Mouse (Mus musculus): ENCODE measurements around the gene Clip1. TPM values are rescaled to one million over a fixed set of nuclear protein-coding genes. Genes with fewer than 3 reads are reported as not detected.
A peak's percentile ranks its signal among the peaks of the same experiment; 100 is the strongest.

The Clip1 gene
- polyA plus RNA-seq, 1 experiment from 2014 or later: 35.7 TPM

DNA sequence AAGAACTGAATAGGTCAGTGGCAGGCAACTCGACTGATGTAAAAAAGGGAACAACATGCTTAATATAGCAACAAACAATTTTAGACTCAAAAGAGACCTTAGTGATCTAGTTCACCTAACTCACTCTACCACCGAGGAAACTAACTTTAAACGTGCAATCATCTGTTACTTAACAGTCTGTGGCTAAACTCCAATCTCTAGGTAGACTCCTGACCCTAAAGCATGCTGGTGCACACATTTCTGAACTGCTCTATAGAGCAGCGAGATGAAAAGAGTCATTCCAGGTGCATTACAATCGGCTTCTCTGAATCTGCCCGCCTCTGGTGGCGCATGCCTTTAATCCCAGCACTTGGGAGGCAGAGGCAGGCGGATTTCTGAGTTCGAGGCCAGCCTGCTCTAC lies 8.7 kb downstream of the Clip1 start:
- Histone ChIP-seq H3K27ac (ENCODE audit: low read length) (no peak overlapping the region), H3K4me3 (ENCODE audit: low read length) (no peak overlapping the region), H3K27me3 (ENCODE audit: control insufficient read depth, insufficient read depth, low read depth, low read length) (no peaks in the 10 kb centered on the region), H3K9me3 (ENCODE audit: control insufficient read depth, low read length) (no peaks in the 10 kb centered on the region), H3K4me2 (ENCODE audit: low read depth, low read length) (no peak overlapping the region), H3K4me1 (replicated peaks; ENCODE audit: control insufficient read depth, insufficient read depth, low read length) (peaks cover 19% of the 10 kb centered on the region), H3K9ac (ENCODE audit: low read length) (no peak overlapping the region), H3K36me3 (ENCODE audit: control insufficient read depth, insufficient read depth, low read length) (no peaks in the 10 kb centered on the region)
- no peak for ATAC-seq (ENCODE audit: low read depth)
- WGBS: 76% methylated on average over 9 of the region's 9 CpGs

DNA sequence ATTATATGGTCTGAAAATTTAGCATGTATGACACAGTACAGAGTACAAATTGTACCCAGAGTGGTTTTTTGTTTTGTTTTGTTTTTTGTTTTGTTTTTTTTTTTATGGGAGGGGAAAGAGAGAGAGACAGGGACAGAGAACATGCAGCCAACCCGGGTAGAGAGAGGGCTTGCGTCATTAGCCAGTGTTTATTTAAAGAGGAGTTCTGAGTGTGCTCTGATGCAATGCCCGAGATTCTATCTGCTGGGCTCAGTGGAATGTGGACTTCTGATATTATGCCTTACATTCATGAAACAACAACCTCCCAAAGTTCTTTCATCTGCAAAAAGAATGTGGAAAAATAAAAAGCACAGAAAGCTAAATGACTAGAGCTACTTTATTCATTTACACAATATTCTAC lies 9.2 kb downstream of the Clip1 start:
- ATAC-seq (ENCODE audit: low read depth): peak; percentile 78
- no peak overlapping the region for H3K27ac ChIP-seq (ENCODE audit: low read length)
- no peak overlapping the region for H3K4me3 ChIP-seq (ENCODE audit: low read length)
- peaks cover 21% of the 10 kb centered on the region for H3K4me1 ChIP-seq (replicated peaks; ENCODE audit: control insufficient read depth, insufficient read depth, low read length)
- no peaks in the 10 kb centered on the region for H3K36me3 ChIP-seq (ENCODE audit: control insufficient read depth, insufficient read depth, low read length)
- no peaks in the 10 kb centered on the region for H3K9me3 ChIP-seq (ENCODE audit: control insufficient read depth, low read length)
- no peaks in the 10 kb centered on the region for H3K27me3 ChIP-seq (ENCODE audit: control insufficient read depth, insufficient read depth, low read depth, low read length)
- 6% methylated on average over 3 of the region's 3 CpGs for WGBS
- no peak overlapping the region for H3K4me2 ChIP-seq (ENCODE audit: low read depth, low read length)
- H3K9ac ChIP-seq (ENCODE audit: low read length): no peak overlapping the region

DNA sequence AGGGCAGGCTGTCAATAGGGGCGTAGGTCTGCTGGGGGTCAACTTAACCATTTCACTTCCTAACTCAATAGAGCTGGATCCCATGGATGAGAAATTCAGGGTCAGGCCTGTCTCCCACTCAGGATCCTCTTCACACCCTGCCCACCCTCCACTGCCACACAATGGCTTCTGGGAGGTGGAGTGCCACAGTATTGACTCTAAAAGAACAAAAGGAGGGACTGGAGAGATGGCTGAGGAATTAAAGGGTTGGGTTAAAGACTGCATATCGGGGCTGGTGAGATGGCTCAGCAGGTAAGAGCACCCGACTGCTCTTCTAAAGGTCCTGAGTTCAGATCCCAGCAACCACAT lies 13.0 kb downstream of the Clip1 start:
- WGBS: 67% methylated on average over 3 of the region's 3 CpGs
- no peak overlapping the region for H3K4me3 ChIP-seq (ENCODE audit: low read length)
- no peaks in the 10 kb centered on the region for H3K9me3 ChIP-seq (ENCODE audit: control insufficient read depth, low read length)
- H3K4me2 ChIP-seq (ENCODE audit: low read depth, low read length): no peak overlapping the region
- peaks cover 23% of the 10 kb centered on the region for H3K4me1 ChIP-seq (replicated peaks; ENCODE audit: control insufficient read depth, insufficient read depth, low read length)
- no peaks in the 10 kb centered on the region for H3K36me3 ChIP-seq (ENCODE audit: control insufficient read depth, insufficient read depth, low read length)
- no peak overlapping the region for H3K27ac ChIP-seq (ENCODE audit: low read length)
- ATAC-seq (ENCODE audit: low read depth): no peak
- H3K27me3 ChIP-seq (ENCODE audit: control insufficient read depth, insufficient read depth, low read depth, low read length): no peaks in the 10 kb centered on the region
- peak overlapping the region; percentile 2; the same call in 1 of the 2 replicates for H3K9ac ChIP-seq (ENCODE audit: low read length)

DNA sequence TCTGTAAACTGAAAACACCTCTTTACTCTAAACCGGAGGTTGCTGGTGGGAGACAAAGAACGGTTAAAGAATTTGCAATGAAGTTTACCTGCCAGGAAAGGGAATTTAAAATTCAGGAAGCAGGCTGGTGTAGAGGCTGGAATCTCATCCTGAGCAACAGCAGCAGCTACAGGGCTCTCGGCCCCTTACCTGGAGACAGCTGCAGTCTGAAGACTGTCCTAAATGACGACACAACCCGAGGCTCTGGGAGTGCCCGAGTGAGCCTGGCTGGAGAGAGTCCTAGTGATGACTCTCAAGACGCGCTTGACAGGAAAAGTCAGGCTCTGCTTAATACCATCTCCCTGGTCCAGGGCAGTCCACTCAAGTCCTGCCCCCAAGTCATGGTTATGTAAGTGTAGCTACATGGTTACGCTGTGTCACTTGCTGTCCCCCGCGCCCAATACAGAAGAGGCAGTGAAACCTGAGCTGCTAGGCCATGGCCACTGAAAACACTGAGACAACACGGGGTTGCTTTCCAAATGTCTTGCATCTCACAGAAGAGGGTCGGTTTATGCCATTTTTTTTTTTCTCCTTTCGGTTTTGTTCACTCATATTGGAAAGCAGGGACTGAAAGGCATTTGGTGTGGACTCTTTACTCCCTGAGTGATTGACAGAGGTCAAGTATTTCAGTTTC lies 13.5 kb downstream of the Clip1 start:
- H3K4me1 ChIP-seq (replicated peaks; ENCODE audit: control insufficient read depth, insufficient read depth, low read length): peaks cover 24% of the 10 kb centered on the region
- H3K4me3 ChIP-seq (ENCODE audit: low read length): no peak overlapping the region
- no peak overlapping the region for H3K4me2 ChIP-seq (ENCODE audit: low read depth, low read length)
- H3K9ac ChIP-seq (ENCODE audit: low read length): peak overlapping the region; percentile 9; the same call in 1 of the 2 replicates
- H3K27ac ChIP-seq (ENCODE audit: low read length): peak overlapping the region; percentile 62
- ATAC-seq (ENCODE audit: low read depth): 0 out of 2 replicates have a peak, but pooled peaks have one; percentile 20
- 33% methylated on average over 14 of the region's 14 CpGs for WGBS
- no peaks in the 10 kb centered on the region for H3K27me3 ChIP-seq (ENCODE audit: control insufficient read depth, insufficient read depth, low read depth, low read length)
- no peaks in the 10 kb centered on the region for H3K36me3 ChIP-seq (ENCODE audit: control insufficient read depth, insufficient read depth, low read length)
- H3K9me3 ChIP-seq (ENCODE audit: control insufficient read depth, low read length): no peaks in the 10 kb centered on the region

DNA sequence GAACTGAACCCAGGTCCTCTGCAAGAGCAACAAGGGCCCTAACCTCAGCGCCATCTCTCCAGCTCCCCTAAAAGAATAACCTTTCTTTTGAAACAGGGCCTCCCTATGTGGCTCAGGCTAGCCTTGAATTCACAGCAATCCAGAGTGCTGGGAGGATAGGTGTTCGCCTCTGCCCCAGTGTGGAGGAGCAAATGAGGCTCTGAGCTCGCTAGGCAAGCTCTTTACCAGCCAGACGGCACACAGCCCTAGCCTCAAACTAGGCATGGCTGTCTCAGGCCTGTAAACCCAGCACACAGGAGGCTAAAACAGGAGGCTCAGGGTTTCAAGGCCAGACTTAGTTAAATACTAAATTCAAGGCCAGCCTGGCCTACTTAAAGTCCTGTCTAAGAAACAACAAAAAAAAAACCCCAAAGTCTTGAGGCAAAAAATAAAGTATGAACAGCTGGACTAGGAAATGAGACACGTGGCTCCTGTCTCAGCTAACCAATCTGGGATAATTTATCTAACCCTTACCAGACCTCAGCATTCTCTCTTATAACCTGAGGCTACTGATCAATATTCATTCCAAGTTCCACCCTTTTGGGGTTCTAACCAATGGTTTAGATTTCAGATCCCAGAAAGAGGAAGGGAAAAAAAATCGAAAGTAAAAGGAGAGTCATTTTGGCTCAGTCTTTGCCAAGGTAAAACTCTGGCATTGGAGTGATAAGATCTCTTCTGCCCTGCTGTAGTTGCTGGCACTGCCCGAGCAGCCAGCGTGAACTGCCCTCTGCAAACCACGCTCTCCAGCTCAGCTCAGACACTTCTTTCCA lies 14.2 kb downstream of the Clip1 start:
- 67% methylated on average over 9 of the region's 9 CpGs for WGBS
- peaks cover 24% of the 10 kb centered on the region for H3K4me1 ChIP-seq (replicated peaks; ENCODE audit: control insufficient read depth, insufficient read depth, low read length)
- no peaks in the 10 kb centered on the region for H3K9me3 ChIP-seq (ENCODE audit: control insufficient read depth, low read length)
- peak overlapping the region; percentile 9; the same call in 1 of the 2 replicates for H3K9ac ChIP-seq (ENCODE audit: low read length)
- no peak for ATAC-seq (ENCODE audit: low read depth)
- H3K36me3 ChIP-seq (ENCODE audit: control insufficient read depth, insufficient read depth, low read length): no peaks in the 10 kb centered on the region
- H3K27ac ChIP-seq (ENCODE audit: low read length): peak overlapping the region; percentile 62
- no peak overlapping the region for H3K4me2 ChIP-seq (ENCODE audit: low read depth, low read length)
- no peaks in the 10 kb centered on the region for H3K27me3 ChIP-seq (ENCODE audit: control insufficient read depth, insufficient read depth, low read depth, low read length)
- no peak overlapping the region for H3K4me3 ChIP-seq (ENCODE audit: low read length)

DNA sequence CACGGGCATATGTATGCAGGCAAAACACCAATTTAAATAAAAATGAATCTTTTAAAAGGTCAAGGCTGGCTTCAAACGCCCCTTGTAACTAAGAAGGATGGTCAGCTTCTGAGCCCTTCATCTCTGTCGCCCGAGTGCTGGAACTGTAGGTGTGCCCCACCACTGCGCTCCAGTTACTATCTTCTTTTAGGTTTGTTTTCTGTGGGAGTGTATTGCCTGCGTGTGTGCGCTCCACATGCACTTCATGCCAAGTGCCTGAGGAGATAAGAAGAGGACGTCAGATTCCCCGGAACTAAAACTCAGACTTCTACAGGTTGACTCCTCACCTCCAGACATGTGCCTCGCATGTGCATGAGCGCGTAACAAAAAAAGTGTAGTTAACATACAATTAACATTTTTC lies 16.5 kb downstream of the Clip1 start:
- H3K27ac ChIP-seq (ENCODE audit: low read length): no peak overlapping the region
- no peak for ATAC-seq (ENCODE audit: low read depth)

DNA sequence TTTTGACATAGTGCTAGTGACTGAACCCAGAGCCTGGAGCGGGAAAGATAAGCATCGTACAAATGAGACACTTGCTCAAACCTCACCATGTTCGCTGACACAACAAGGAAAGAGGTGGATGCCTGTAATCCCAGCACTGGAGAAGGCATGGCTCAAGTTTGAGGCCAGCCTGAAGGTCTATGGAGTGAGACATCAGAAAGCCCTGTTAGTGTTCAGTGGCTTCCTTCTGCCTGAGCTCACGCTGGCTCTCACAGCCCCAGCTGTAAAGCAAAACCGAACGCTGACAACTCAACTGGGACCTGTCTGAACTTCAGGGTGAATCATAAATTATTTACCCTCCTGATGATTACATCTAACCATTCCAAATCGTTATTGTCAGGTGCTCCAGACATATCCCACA lies 18.5 kb downstream of the Clip1 start:
- 75% methylated on average over 7 of the region's 7 CpGs for WGBS
- H3K4me2 ChIP-seq (ENCODE audit: low read depth, low read length): no peak overlapping the region
- no peak for ATAC-seq (ENCODE audit: low read depth)
- no peaks in the 10 kb centered on the region for H3K27me3 ChIP-seq (ENCODE audit: control insufficient read depth, insufficient read depth, low read depth, low read length)
- no peak overlapping the region for H3K4me3 ChIP-seq (ENCODE audit: low read length)
- H3K9me3 ChIP-seq (ENCODE audit: control insufficient read depth, low read length): no peaks in the 10 kb centered on the region
- H3K36me3 ChIP-seq (ENCODE audit: control insufficient read depth, insufficient read depth, low read length): no peaks in the 10 kb centered on the region
- no peak overlapping the region for H3K27ac ChIP-seq (ENCODE audit: low read length)
- no peak overlapping the region for H3K9ac ChIP-seq (ENCODE audit: low read length)
- H3K4me1 ChIP-seq (replicated peaks; ENCODE audit: control insufficient read depth, insufficient read depth, low read length): peaks cover 34% of the 10 kb centered on the region

More for the DNA sequence above, 16.5 kb downstream of the Clip1 start:
- Histone ChIP-seq H3K9ac (ENCODE audit: low read length) (no peak overlapping the region), H3K27me3 (ENCODE audit: control insufficient read depth, insufficient read depth, low read depth, low read length) (no peaks in the 10 kb centered on the region), H3K9me3 (ENCODE audit: control insufficient read depth, low read length) (no peaks in the 10 kb centered on the region), H3K4me3 (ENCODE audit: low read length) (no peak overlapping the region), H3K4me2 (ENCODE audit: low read depth, low read length) (no peak overlapping the region), H3K4me1 (replicated peaks; ENCODE audit: control insufficient read depth, insufficient read depth, low read length) (peaks cover 27% of the 10 kb centered on the region), H3K36me3 (ENCODE audit: control insufficient read depth, insufficient read depth, low read length) (no peaks in the 10 kb centered on the region)
- 71% methylated on average over 12 of the region's 12 CpGs for WGBS

DNA sequence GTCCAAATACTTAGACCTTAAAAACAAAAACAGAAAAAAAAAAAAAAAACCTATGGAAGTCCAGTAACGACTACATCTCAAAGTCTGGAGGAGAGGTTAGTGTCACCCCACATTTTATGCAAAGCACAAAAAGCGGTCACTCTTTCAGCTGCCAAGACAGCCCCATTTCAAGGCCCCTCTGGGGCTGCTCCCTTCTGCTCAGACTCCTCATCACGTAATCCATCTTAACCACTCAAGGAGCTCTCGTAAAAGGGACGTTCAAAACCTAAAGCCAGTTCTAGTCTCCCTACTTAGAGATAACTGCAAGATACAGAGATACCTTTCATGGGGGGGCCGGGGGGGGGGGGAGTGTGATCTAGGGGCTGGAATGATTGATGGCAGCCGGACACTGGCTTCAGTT lies 20.1 kb downstream of the Clip1 start:
- 35% methylated on average over 7 of the region's 7 CpGs for WGBS
- no peak overlapping the region for H3K9ac ChIP-seq (ENCODE audit: low read length)
- H3K27me3 ChIP-seq (ENCODE audit: control insufficient read depth, insufficient read depth, low read depth, low read length): no peaks in the 10 kb centered on the region
- no peaks in the 10 kb centered on the region for H3K36me3 ChIP-seq (ENCODE audit: control insufficient read depth, insufficient read depth, low read length)
- H3K27ac ChIP-seq (ENCODE audit: low read length): no peak overlapping the region
- no peak overlapping the region for H3K4me2 ChIP-seq (ENCODE audit: low read depth, low read length)
- no peak for ATAC-seq (ENCODE audit: low read depth)
- H3K4me1 ChIP-seq (replicated peaks; ENCODE audit: control insufficient read depth, insufficient read depth, low read length): peaks cover 26% of the 10 kb centered on the region
- H3K4me3 ChIP-seq (ENCODE audit: low read length): no peak overlapping the region
- H3K9me3 ChIP-seq (ENCODE audit: control insufficient read depth, low read length): no peaks in the 10 kb centered on the region

DNA sequence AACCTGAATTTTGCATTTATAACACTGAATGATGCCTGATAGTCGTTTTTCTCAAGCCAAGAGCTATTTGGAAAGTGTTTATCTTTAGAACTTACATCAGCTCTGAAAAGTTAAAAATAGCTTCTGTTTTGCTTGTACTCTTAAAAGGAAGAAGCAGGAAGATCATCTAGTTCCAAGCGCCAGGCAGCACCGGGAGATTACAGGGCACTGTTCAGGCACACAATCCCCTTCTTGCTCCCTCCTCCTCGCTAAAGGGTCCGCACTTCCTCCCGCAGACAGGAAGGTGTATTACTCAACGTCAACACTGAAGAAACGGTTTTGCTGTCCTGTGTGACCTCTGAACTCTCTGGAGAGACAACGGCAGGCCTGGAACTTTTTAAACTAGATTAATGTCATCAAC lies 22.4 kb downstream of the Clip1 start:
- H3K9me3 ChIP-seq (ENCODE audit: control insufficient read depth, low read length): no peaks in the 10 kb centered on the region
- H3K27me3 ChIP-seq (ENCODE audit: control insufficient read depth, insufficient read depth, low read depth, low read length): no peaks in the 10 kb centered on the region
- H3K4me3 ChIP-seq (ENCODE audit: low read length): no peak overlapping the region
- no peak overlapping the region for H3K4me2 ChIP-seq (ENCODE audit: low read depth, low read length)
- peak overlapping the region; percentile 89 for H3K27ac ChIP-seq (ENCODE audit: low read length)
- H3K9ac ChIP-seq (ENCODE audit: low read length): peak overlapping the region; percentile 41; the same call in 1 of the 2 replicates
- peaks cover 31% of the 10 kb centered on the region for H3K4me1 ChIP-seq (replicated peaks; ENCODE audit: control insufficient read depth, insufficient read depth, low read length)
- peak; percentile 64 for ATAC-seq (ENCODE audit: low read depth)
- H3K36me3 ChIP-seq (ENCODE audit: control insufficient read depth, insufficient read depth, low read length): no peaks in the 10 kb centered on the region
- 16% methylated on average over 9 of the region's 9 CpGs for WGBS
